Mouse (Mus musculus): Measurements from ENCODE around the gene Tpk1. TPM values are rescaled to one million over a fixed set of nuclear protein-coding genes. Genes with fewer than 3 reads are reported as not detected.

Gene Tpk1
- 33.1 and 35.9 TPM in 2 replicates for polyA plus RNA-seq (2012; rRNA removed)

DNA sequence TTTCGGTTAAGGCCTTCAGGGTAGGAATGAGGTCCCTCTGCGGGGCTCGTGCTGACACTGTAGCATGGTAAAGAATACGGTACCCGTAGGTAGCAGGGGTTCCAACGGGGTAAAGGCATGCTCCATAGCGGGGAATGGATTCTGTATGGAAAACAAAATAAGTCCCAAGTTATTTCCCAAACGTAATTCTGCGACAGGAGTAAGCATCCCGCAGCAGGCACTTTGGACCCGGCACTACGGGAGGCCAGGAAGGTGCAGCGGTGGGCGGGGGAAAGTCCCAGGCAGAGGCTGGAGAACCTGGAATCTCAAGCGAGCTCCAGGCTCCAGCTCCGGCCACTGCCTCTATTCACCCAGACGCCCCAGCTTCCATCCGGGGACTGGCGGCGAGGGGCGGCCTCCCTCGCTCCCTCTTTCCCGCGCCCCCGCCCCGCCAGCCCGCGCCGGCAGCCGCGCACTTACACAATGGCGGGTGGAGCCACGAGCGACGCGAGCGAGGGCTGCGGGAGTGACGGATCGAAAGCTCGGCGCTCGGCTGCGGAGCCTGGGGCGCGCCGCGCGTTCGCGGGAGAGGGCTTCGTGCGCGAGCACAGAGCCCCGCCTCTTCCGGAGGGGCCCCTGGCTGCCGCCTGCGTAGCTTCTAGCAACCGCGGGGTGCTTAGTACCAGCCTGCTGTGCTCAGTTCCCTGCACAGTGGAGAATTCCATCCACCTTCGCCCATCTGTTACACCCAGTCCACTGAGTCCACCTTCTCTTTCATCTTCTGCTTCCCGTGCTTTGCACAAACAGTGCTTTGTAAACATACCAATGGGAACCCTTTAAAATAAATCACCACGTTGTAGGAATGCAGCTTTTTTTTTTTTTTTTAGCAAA lies at the start of gene Tpk1:
Gene Tpk1 (minus strand): TSS at position 602 of the 870 bp plus-strand sequence.
- TF ChIP-seq CTCF (conservative IDR thresholded peaks at IDR 0.05; ENCODE audit: insufficient read depth, insufficient read length, low read depth, low read length) (0 out of 2 replicates have a peak, but pooled peaks have one; percentile 13), POLR2A (IDR thresholded peaks at IDR 0.05; ENCODE audit: low read depth, low read length) (peak; percentile 57)
- Histone ChIP-seq H3K4me3 (ENCODE audit: insufficient read depth, low read depth, low read length) (peak within 1 kb of the TSS; percentile 76), H3K36me3 (ENCODE audit: control insufficient read depth, insufficient read depth, low read length) (no peaks in the 10 kb centered on the region), H3K27ac (ENCODE audit: insufficient read depth, low read depth, low read length) (peak within 1 kb of the TSS; percentile 82), H3K4me1 (ENCODE audit: control insufficient read depth, insufficient read depth, low read length) (peaks cover 5% of the 10 kb centered on the region; the same call in 1 of the 2 replicates), H3K27me3 (replicated peaks; ENCODE audit: control insufficient read depth, insufficient read depth, low read length) (no peaks in the 10 kb centered on the region)
- peak; percentile 95 for DNase-seq
- WGBS, result under 1% methylated on average over 63 of the region's 63 CpGs

DNA sequence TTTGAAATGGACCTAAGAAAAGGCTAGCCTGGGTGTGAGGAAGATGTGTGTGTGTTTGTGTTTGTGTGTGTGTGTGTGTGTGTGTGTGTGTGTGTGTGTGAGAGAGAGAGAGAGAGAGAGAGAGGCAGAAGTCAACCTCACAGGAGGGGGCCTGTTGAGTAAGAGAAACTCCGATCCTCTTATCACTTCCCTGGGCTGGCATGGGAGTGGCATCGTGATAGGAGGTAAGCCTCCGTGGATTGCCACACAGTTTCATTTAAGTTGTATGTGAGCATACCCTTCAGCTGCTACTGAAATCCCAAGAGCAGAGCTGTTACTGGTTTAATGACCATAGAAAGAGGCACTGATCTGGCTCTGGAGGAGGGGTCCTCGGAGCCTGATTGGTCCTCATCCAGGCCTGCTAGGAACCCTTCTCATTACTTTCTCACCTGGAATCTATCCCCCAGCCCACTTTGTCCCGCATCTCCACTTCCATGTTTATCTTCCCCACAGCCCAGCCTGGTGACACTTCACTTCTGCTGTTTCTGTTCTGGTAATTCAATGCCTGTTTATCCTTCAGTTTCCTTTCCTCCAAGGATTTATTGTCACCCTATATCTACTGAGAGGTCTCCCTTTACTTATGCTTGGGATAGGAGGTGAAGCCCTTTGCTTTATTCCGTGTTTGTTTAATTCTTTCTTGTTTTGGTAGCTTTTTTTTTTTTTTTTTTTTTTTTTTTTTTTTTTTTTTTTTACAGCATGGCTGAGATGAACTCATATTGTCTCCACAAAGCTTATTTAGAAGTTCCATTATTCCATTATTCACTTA lies 36.9 kb upstream of the Tpk1 start:
- no peak for TF ChIP-seq POLR2A (IDR thresholded peaks at IDR 0.05; ENCODE audit: low read depth, low read length)
- TF ChIP-seq CTCF (conservative IDR thresholded peaks at IDR 0.05; ENCODE audit: insufficient read depth, insufficient read length, low read depth, low read length), result no peak
- no peak overlapping the region for H3K27ac ChIP-seq (ENCODE audit: insufficient read depth, low read depth, low read length)
- no peak overlapping the region for H3K4me3 ChIP-seq (ENCODE audit: insufficient read depth, low read depth, low read length)
- no peaks in the 10 kb centered on the region for H3K4me1 ChIP-seq (ENCODE audit: control insufficient read depth, insufficient read depth, low read length)
- no peaks in the 10 kb centered on the region for H3K27me3 ChIP-seq (replicated peaks; ENCODE audit: control insufficient read depth, insufficient read depth, low read length)
- H3K36me3 ChIP-seq (ENCODE audit: control insufficient read depth, insufficient read depth, low read length), result no peaks in the 10 kb centered on the region
- WGBS, result 40% methylated on average over 6 of the region's 6 CpGs
- no peak for DNase-seq

- H3K36me3 ChIP-seq (ENCODE audit: control insufficient read depth, insufficient read depth, low read length), result no peaks in the 10 kb centered on the region
- H3K4me3 ChIP-seq (ENCODE audit: insufficient read depth, low read depth, low read length), result no peak overlapping the region
- no peak overlapping the region for H3K27ac ChIP-seq (ENCODE audit: insufficient read depth, low read depth, low read length)
- H3K4me1 ChIP-seq (ENCODE audit: control insufficient read depth, insufficient read depth, low read length), result no peaks in the 10 kb centered on the region
- TF ChIP-seq CTCF (conservative IDR thresholded peaks at IDR 0.05; ENCODE audit: insufficient read depth, insufficient read length, low read depth, low read length) (no peak), POLR2A (IDR thresholded peaks at IDR 0.05; ENCODE audit: low read depth, low read length) (no peak)
- no peak for DNase-seq
- WGBS, result 80% methylated on average over 1 of the region's 1 CpGs
- no peaks in the 10 kb centered on the region for H3K27me3 ChIP-seq (replicated peaks; ENCODE audit: control insufficient read depth, insufficient read depth, low read length)
These were observed 25.8 kb upstream of the Tpk1 start for GRCm38 (mm10) chr6:43691863-43692262.

GRCm38 (mm10) chr6:43685985-43686384 lies 19.9 kb upstream of the Tpk1 start:
- no peak overlapping the region for H3K27ac ChIP-seq (ENCODE audit: insufficient read depth, low read depth, low read length)
- peak; percentile 51 for DNase-seq
- WGBS, result 46% methylated on average over 2 of the region's 2 CpGs
- no peaks in the 10 kb centered on the region for H3K27me3 ChIP-seq (replicated peaks; ENCODE audit: control insufficient read depth, insufficient read depth, low read length)
- H3K4me1 ChIP-seq (ENCODE audit: control insufficient read depth, insufficient read depth, low read length), result no peaks in the 10 kb centered on the region
- TF ChIP-seq CTCF (conservative IDR thresholded peaks at IDR 0.05; ENCODE audit: insufficient read depth, insufficient read length, low read depth, low read length) (peak; percentile 26), POLR2A (IDR thresholded peaks at IDR 0.05; ENCODE audit: low read depth, low read length) (no peak)
- H3K36me3 ChIP-seq (ENCODE audit: control insufficient read depth, insufficient read depth, low read length), result no peaks in the 10 kb centered on the region
- no peak overlapping the region for H3K4me3 ChIP-seq (ENCODE audit: insufficient read depth, low read depth, low read length)

DNA sequence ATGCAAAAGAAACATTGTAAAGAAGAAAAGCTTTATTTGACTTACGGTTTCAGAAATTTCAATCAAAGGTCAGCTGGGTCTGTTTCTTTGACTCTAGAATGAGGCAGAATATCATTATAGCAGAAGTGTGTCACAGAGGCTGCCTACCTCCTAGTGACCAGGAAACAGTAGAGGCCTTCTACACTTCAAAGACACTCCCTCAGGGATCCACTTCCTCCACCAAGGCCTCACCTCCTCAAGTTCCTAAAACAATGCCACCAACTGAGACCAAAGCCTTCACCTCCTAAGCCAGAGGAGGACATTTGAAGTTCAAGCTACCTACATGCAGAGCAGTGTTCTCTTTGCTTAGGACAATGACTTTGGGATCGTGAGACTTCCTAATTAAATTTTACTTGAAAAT lies 16.5 kb upstream of the Tpk1 start:
- H3K4me3 ChIP-seq (ENCODE audit: insufficient read depth, low read depth, low read length), result no peak overlapping the region
- DNase-seq, result no peak
- 80% methylated on average over 2 of the region's 2 CpGs for WGBS
- TF ChIP-seq POLR2A (IDR thresholded peaks at IDR 0.05; ENCODE audit: low read depth, low read length) (no peak), CTCF (conservative IDR thresholded peaks at IDR 0.05; ENCODE audit: insufficient read depth, insufficient read length, low read depth, low read length) (no peak)
- no peaks in the 10 kb centered on the region for H3K36me3 ChIP-seq (ENCODE audit: control insufficient read depth, insufficient read depth, low read length)
- H3K27ac ChIP-seq (ENCODE audit: insufficient read depth, low read depth, low read length), result no peak overlapping the region
- H3K4me1 ChIP-seq (ENCODE audit: control insufficient read depth, insufficient read depth, low read length), result peaks cover under 1% of the 10 kb centered on the region; the same call in 1 of the 2 replicates
- H3K27me3 ChIP-seq (replicated peaks; ENCODE audit: control insufficient read depth, insufficient read depth, low read length), result no peaks in the 10 kb centered on the region

DNA sequence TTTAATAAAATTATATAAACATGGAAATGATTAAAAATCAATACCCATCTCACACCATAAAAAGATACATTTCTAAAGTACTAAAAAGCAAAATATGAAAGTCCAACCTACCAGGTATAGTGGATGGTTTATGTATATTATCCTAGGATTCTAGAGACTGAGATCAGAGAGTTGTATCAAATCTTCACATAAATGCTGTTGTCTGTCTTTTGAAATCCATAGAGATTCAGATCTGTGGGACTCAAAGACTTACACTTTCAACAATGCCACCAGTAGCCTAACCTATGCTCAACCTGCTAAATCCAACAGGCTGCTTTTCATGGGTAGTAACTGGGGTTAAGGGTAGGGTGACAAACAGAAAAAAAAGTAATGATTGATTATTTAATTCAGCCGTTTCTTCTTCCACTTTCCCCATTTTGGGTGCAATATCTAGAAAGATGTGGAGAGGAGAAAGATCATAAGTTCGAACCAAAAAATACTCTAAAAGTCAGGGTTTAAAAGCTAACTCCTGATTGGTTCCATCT lies 12.7 kb upstream of the Tpk1 start:
- H3K27ac ChIP-seq (ENCODE audit: insufficient read depth, low read depth, low read length), result no peak overlapping the region
- H3K36me3 ChIP-seq (ENCODE audit: control insufficient read depth, insufficient read depth, low read length), result no peaks in the 10 kb centered on the region
- no peak for DNase-seq
- no peak overlapping the region for H3K4me3 ChIP-seq (ENCODE audit: insufficient read depth, low read depth, low read length)
- no peaks in the 10 kb centered on the region for H3K27me3 ChIP-seq (replicated peaks; ENCODE audit: control insufficient read depth, insufficient read depth, low read length)
- TF ChIP-seq POLR2A (IDR thresholded peaks at IDR 0.05; ENCODE audit: low read depth, low read length) (no peak), CTCF (conservative IDR thresholded peaks at IDR 0.05; ENCODE audit: insufficient read depth, insufficient read length, low read depth, low read length) (no peak)
- WGBS, result 84% methylated on average over 2 of the region's 2 CpGs
- H3K4me1 ChIP-seq (ENCODE audit: control insufficient read depth, insufficient read depth, low read length), result peaks cover 16% of the 10 kb centered on the region
